Mouse (Mus musculus) neural tube, embryonic 15.5 days (tissue): ENCODE data around the gene Tmem102. TPM values are rescaled to one million over a fixed set of nuclear protein-coding genes. Genes with fewer than 3 reads are reported as not detected.

Experiments used
- ATAC-seq: fragments of 200-750 bp; cut with Nextera tagmentation; 2 replicates; pipeline ENCODE4 v1.8.0; 2017; ENCODE audit warnings: mild to moderate bottlenecking, moderate TSS enrichment, moderate library complexity; ENCODE audit not compliant: low FRiP score
- H3K27ac ChIP-seq: fragments of 300-500 bp; sonication (generic); replicated peaks from 2 replicates; pipeline ENCODE4 v1.5.1; 2015; ENCODE audit warnings: mild to moderate bottlenecking, inconsistent platforms
- H3K27me3 ChIP-seq: fragments of 300-500 bp; sonication (generic); replicated peaks from 2 replicates; pipeline ENCODE4 v1.6.1; 2015; ENCODE audit warnings: inconsistent platforms
- H3K36me3 ChIP-seq: fragments of 300-500 bp; sonication (generic); 2 replicates; pipeline ENCODE4 v1.6.1; 2015; ENCODE audit warnings: inconsistent platforms
- H3K4me1 ChIP-seq: fragments of 300-500 bp; sonication (generic); 2 replicates; pipeline ENCODE4 v1.6.1; 2015; ENCODE audit warnings: inconsistent platforms
- H3K4me2 ChIP-seq: fragments of 300-500 bp; sonication (generic); 2 replicates; pipeline ENCODE4 v1.6.1; 2015; ENCODE audit warnings: inconsistent platforms, mild to moderate bottlenecking, moderate library complexity
- H3K4me3 ChIP-seq: fragments of 300-500 bp; sonication (generic); replicated peaks from 2 replicates; pipeline ENCODE4 v1.5.1; 2015; ENCODE audit warnings: mild to moderate bottlenecking, inconsistent platforms
- H3K9ac ChIP-seq: fragments of 300-500 bp; sonication (generic); replicated peaks from 2 replicates; pipeline ENCODE4 v1.6.1; 2015; ENCODE audit warnings: mild to moderate bottlenecking, inconsistent platforms
- H3K9me3 ChIP-seq: fragments of 300-500 bp; sonication (generic); replicated peaks from 2 replicates; pipeline ENCODE4 v1.6.1; 2016; ENCODE audit warnings: inconsistent platforms
- WGBS: fragments of 180-500 bp; shearing (Covaris S2); methylation state at CpG from one replicate; pipeline ENCODE4 v1.1.7; 2015; ENCODE audit warnings: mixed read lengths; 5-methylcytosine and 5-hydroxymethylcytosine counted together
- polyA plus RNA-seq: library from polyadenylated mRNA; unstranded; fragments of >200 nt; fragmentation: Nextera tagmentation; extraction: Ambion mirVana; gene quantifications from 2 replicates; pipeline ENCODE4 v1.2.1, GENCODE M21; 2015

Tmem102 gene
- polyA plus RNA-seq, 1 experiment from 2014 or later, result 1.1 TPM

DNA sequence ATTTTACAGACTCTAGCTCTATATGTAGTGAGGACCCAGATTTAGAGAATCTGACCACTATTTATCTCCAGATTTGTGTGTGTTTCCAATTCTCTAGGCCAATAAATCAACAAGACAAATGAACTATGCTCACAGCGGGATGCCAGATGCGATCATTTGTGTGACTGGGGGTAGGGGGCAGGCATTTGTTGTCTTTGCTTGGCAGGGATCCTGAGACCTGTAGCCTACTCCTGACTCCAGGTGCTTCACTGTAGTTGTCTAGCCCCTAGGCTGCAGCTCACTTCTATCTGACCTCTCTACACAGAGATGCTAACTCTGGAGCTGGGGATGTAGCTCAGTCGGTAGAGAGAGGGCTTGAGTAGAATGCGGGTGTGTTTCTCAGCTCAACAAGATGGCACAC is 23.6 kb downstream of the Tmem102 start:
- no peaks in the 10 kb centered on the region for H3K9me3 ChIP-seq
- no peak for ATAC-seq
- H3K27me3 ChIP-seq, result no peaks in the 10 kb centered on the region; the same call in 1 of the 2 replicates
- no peak overlapping the region for H3K4me2 ChIP-seq
- H3K36me3 ChIP-seq, result peaks cover 15% of the 10 kb centered on the region
- H3K9ac ChIP-seq, result no peak overlapping the region
- no peak overlapping the region for H3K27ac ChIP-seq
- H3K4me3 ChIP-seq, result no peak overlapping the region
- WGBS, result 31% methylated on average over 4 of the region's 4 CpGs
- H3K4me1 ChIP-seq, result no peaks in the 10 kb centered on the region

DNA sequence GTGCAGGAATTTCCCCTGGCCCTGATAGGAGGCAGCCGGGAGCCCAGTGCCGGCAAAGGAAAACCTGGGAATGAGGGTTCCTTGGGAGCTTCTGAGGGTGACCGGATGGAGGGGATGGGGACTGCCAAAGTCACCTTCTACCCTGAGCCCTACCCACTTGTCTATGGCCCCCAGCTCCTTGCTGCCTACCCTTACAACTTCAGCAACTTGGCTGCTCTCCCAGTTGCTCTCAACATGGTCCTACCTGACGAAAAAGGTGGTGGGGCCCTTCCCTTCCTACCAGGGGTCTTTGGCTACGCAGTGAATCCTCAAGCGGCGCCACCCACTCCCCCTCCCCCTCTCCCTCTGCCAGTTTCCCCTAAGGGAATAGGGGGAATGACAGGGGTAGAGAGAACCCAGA is 26.4 kb downstream of the Tmem102 start:
- Histone ChIP-seq H3K27me3 (no peaks in the 10 kb centered on the region; the same call in 1 of the 2 replicates), H3K4me3 (no peak overlapping the region), H3K9ac (no peak overlapping the region), H3K9me3 (no peaks in the 10 kb centered on the region), H3K36me3 (peaks cover 33% of the 10 kb centered on the region), H3K4me1 (no peaks in the 10 kb centered on the region), H3K4me2 (no peak overlapping the region), H3K27ac (no peak overlapping the region)
- 54% methylated on average over 7 of the region's 7 CpGs for WGBS
- ATAC-seq, result no peak

DNA sequence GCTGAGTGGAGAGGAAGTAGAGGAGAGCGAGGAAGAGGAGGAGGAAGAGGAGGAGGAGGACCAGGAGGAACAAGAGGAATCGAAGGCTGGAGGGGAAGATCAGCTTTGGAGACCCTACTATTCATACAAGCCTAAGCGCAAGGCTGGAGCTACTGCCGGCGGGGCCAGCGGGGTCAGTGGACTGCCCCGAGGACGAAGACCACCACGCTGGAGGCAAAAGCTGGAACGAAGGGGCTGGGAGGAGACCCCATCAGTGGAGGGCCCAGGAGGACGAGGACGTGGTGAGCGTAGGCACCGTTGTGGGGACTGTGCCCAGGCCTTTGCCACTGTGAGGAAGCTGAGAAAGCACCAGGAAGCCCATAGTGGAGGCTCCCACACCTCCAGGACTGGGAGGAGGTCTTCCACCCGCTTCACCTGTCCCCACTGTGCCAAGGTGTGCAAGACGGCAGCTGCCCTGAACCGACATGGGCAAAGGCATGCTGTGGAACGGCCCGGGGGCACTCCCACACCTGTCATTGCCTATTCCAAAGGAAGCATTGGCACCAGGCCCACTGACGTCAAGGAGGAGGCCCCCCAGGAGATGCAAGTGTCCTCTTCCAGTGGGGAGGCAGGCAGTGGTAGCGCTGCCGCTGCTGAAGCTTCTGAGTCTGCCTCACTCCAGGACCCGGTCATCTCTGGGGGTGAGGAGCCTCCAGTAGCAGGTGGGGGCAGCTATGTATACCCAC is 27.0 kb downstream of the Tmem102 start:
- Histone ChIP-seq H3K27ac (no peak overlapping the region), H3K4me1 (no peaks in the 10 kb centered on the region), H3K4me2 (no peak overlapping the region), H3K9ac (no peak overlapping the region), H3K4me3 (no peak overlapping the region), H3K36me3 (peaks cover 33% of the 10 kb centered on the region), H3K27me3 (no peaks in the 10 kb centered on the region; the same call in 1 of the 2 replicates), H3K9me3 (no peaks in the 10 kb centered on the region)
- 78% methylated on average over 23 of the region's 23 CpGs for WGBS
- no peak for ATAC-seq

- ATAC-seq, result 0 out of 2 replicates have a peak, but pooled peaks have one; percentile 10
- no peaks in the 10 kb centered on the region for H3K9me3 ChIP-seq
- WGBS, result 60% methylated on average over 26 of the region's 26 CpGs
- no peak overlapping the region for H3K9ac ChIP-seq
- no peaks in the 10 kb centered on the region; the same call in 1 of the 2 replicates for H3K27me3 ChIP-seq
- H3K4me2 ChIP-seq, result no peak overlapping the region
- H3K36me3 ChIP-seq, result peaks cover 36% of the 10 kb centered on the region
- H3K4me1 ChIP-seq, result no peaks in the 10 kb centered on the region
- no peak overlapping the region for H3K27ac ChIP-seq
- H3K4me3 ChIP-seq, result no peak overlapping the region
These were observed 27.7 kb downstream of the Tmem102 start for GRCm38 (mm10) chr11:69777504-69778257.

DNA sequence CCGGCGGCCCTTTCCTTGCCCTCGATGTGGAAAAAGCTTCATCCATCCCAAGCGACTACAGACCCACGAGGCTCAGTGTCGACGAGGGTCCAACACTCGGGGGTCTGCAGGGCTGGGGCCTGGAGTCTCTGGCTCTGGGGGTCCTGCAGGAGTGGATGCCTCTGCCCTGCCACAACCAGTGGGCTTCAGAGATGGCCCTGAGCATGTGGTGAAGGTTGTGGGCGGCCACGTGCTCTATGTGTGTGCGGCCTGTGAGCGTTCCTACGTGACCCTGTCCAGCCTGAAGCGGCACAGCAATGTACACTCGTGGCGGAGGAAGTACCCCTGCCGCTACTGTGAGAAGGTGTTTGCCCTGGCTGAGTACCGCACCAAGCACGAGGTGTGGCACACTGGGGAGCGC is 28.9 kb downstream of the Tmem102 start:
- Histone ChIP-seq H3K9ac (no peak overlapping the region), H3K4me2 (no peak overlapping the region), H3K4me1 (no peaks in the 10 kb centered on the region), H3K9me3 (no peaks in the 10 kb centered on the region), H3K36me3 (peaks cover 36% of the 10 kb centered on the region), H3K27ac (no peak overlapping the region), H3K27me3 (no peaks in the 10 kb centered on the region; the same call in 1 of the 2 replicates), H3K4me3 (no peak overlapping the region)
- 84% methylated on average over 20 of the region's 20 CpGs for WGBS
- ATAC-seq, result no peak

DNA sequence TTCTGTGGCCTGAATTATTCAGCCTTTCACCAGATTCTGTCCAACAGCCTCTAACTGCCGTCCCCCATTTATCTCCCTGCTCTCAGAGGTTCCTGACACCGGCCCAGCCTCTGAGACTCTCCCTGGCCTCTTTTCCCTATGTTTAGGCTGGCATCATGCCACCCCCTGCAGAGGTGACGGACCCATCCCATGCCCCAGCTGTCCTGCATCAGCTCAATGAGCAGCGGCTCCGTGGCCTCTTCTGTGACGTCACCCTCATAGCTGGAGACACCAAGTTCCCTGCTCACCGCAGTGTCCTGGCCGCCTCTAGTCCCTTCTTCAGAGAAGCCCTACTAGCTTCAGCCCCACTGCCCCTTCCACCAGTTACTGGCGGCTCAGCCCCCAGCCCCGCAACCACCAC is 29.7 kb downstream of the Tmem102 start:
- Histone ChIP-seq H3K4me3 (no peak overlapping the region), H3K27ac (no peak overlapping the region), H3K27me3 (no peaks in the 10 kb centered on the region; the same call in 1 of the 2 replicates), H3K4me1 (no peaks in the 10 kb centered on the region), H3K36me3 (peaks cover 36% of the 10 kb centered on the region), H3K9ac (no peak overlapping the region), H3K9me3 (no peaks in the 10 kb centered on the region), H3K4me2 (no peak overlapping the region)
- 66% methylated on average over 10 of the region's 10 CpGs for WGBS
- no peak for ATAC-seq

DNA sequence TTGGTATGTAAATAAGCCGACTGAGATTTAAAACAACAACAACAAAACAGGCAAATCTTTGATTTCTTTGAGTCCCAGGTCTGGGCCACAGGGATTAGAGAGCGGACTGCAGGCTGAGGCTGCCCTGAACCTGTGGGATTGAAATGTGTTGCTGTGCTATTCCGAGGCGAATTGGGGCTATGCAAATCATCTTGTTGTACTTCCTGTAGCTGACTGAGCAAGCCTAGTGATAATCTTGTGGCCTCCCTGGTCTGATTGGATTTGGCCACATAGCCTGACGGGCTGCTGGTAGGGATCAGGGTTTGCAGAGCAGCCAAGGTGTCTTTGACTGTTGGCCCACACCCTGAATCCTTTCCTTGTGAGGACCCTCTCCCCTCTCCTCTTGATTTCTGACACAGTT is 30.5 kb downstream of the Tmem102 start:
- H3K4me2 ChIP-seq, result no peak overlapping the region
- H3K27me3 ChIP-seq, result no peaks in the 10 kb centered on the region; the same call in 1 of the 2 replicates
- H3K9me3 ChIP-seq, result no peaks in the 10 kb centered on the region
- H3K36me3 ChIP-seq, result peaks cover 36% of the 10 kb centered on the region
- no peak for ATAC-seq
- H3K4me1 ChIP-seq, result no peaks in the 10 kb centered on the region
- no peak overlapping the region for H3K27ac ChIP-seq
- H3K4me3 ChIP-seq, result no peak overlapping the region
- no peak overlapping the region for H3K9ac ChIP-seq
- 62% methylated on average over 5 of the region's 5 CpGs for WGBS

GRCm38 (mm10) chr11:69767625-69767909 is 37.9 kb downstream of the Tmem102 start:
- no peak for ATAC-seq
- WGBS, result 63% methylated on average over 4 of the region's 4 CpGs
- Histone ChIP-seq H3K27ac (no peak overlapping the region), H3K9ac (0 out of 2 replicates have a peak overlapping the region, but pooled peaks have one; percentile 7), H3K4me3 (peak overlapping the region; percentile 71; the same call in 1 of the 2 replicates), H3K4me1 (peaks cover 33% of the 10 kb centered on the region), H3K36me3 (no peaks in the 10 kb centered on the region), H3K27me3 (no peaks in the 10 kb centered on the region), H3K9me3 (no peaks in the 10 kb centered on the region), H3K4me2 (peak overlapping the region; percentile 74)

DNA sequence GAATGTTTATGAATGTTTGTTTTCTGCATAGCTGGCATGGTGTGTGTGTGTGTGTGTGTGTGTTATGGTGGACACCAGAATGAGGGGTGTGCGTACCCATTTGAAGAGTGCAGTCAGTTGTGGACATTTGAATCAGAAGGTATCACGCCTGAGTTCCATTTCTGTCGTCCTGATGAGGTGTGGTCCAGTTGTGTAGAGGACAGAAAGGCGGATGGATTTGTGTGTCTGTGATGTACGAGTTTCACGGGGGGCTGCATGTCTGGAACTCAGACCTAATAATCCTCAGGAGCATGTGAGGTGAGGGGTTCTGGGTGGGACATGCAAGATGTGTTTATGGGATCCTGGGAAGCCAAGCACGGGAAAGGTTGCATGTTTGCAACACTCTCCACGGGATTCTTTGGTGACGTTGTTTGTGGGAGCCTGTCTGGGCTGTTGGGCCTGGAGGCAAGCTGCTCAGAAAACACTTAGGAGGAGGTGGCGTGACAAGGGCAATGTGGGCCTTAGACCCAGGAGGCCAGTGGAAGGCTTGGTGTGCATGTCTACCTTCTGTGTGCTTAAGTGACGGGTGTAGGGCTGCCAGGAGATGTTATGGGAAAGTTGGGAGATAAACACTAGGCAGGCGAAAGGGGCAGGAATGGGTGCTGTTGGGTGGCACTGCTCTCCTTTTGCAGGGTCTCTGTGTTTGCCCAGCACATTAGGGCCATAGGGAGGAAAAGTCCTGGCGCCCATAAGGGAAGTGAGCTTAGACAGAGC is 38.4 kb downstream of the Tmem102 start:
- Histone ChIP-seq H3K9me3 (no peaks in the 10 kb centered on the region), H3K4me2 (peak overlapping the region; percentile 74), H3K36me3 (no peaks in the 10 kb centered on the region), H3K4me3 (peak overlapping the region; percentile 71), H3K27me3 (no peaks in the 10 kb centered on the region), H3K9ac (peak overlapping the region; percentile 92), H3K27ac (peak overlapping the region; percentile 89), H3K4me1 (peaks cover 33% of the 10 kb centered on the region)
- 0 out of 2 replicates have a peak, but pooled peaks have one; percentile 13 for ATAC-seq
- 64% methylated on average over 13 of the region's 13 CpGs for WGBS

- H3K27ac ChIP-seq, result peak overlapping the region; percentile 89
- no peaks in the 10 kb centered on the region for H3K9me3 ChIP-seq
- 0% methylated on average over 32 of the region's 37 CpGs for WGBS
- no peaks in the 10 kb centered on the region for H3K36me3 ChIP-seq
- H3K4me1 ChIP-seq, result peaks cover 33% of the 10 kb centered on the region
- peak; percentile 88 for ATAC-seq
- H3K4me2 ChIP-seq, result peak overlapping the region; percentile 74
- peak overlapping the region; percentile 71 for H3K4me3 ChIP-seq
- H3K27me3 ChIP-seq, result no peaks in the 10 kb centered on the region
- peak overlapping the region; percentile 92 for H3K9ac ChIP-seq
These were observed 39.3 kb downstream of the Tmem102 start for GRCm38 (mm10) chr11:69766126-69766609.
